Mouse (Mus musculus) lung, postnatal 14 days (tissue): ENCODE measurements around the gene Crtc2.

Experiments
- DNase-seq: peaks from one replicate; pipeline ENCODE4 v3.0.0; 2021

Gene Crtc2

GRCm38 (mm10) chr3:90253653-90254418, at the start of gene Crtc2:
Gene Crtc2, plus strand, starts transcription at chr3:90254163.
- DNase-seq = peak; percentile 95

- no peak for DNase-seq
Observed at GRCm38 (mm10) chr3:90204582-90204981, 49.4 kb upstream of the Crtc2 start.

- no peak for DNase-seq
Observed at GRCm38 (mm10) chr3:90208662-90209061, 45.3 kb upstream of the Crtc2 start.

- DNase-seq = no peak
Observed at GRCm38 (mm10) chr3:90209908-90210566, 43.9 kb upstream of the Crtc2 start.

- DNase-seq = no peak
Observed at GRCm38 (mm10) chr3:90211475-90212398, 42.2 kb upstream of the Crtc2 start.

- no peak for DNase-seq
Observed at GRCm38 (mm10) chr3:90212723-90213122, 41.2 kb upstream of the Crtc2 start.

GRCm38 (mm10) chr3:90213377-90213866, 40.5 kb upstream of the Crtc2 start, which contains the start of the genes Rps27 and Rab13:
Gene Rps27, minus strand, starts transcription at chr3:90213651.
Gene Rab13, plus strand, starts transcription at chr3:90213695.
- peak; percentile 87 for DNase-seq

- peak; percentile 26 for DNase-seq
Observed at GRCm38 (mm10) chr3:90213956-90214684, 39.8 kb upstream of the Crtc2 start.

GRCm38 (mm10) chr3:90215825-90216380, 38.1 kb upstream of the Crtc2 start:
- DNase-seq = no peak

- DNase-seq = peak; percentile 57
Observed at GRCm38 (mm10) chr3:90220088-90220487, 33.9 kb upstream of the Crtc2 start.

GRCm38 (mm10) chr3:90220531-90220951, 33.4 kb upstream of the Crtc2 start:
- peak; percentile 85 for DNase-seq

- no peak for DNase-seq
Observed at GRCm38 (mm10) chr3:90221123-90221522, 32.8 kb upstream of the Crtc2 start.

GRCm38 (mm10) chr3:90222455-90222854, 31.5 kb upstream of the Crtc2 start:
- DNase-seq = no peak

- no peak for DNase-seq
Observed at GRCm38 (mm10) chr3:90222941-90223340, 31.0 kb upstream of the Crtc2 start.

- no peak for DNase-seq
Observed at GRCm38 (mm10) chr3:90224331-90224730, 29.6 kb upstream of the Crtc2 start.

GRCm38 (mm10) chr3:90231075-90231474, 22.9 kb upstream of the Crtc2 start:
- DNase-seq = no peak

- peak; percentile 93 for DNase-seq
Observed at GRCm38 (mm10) chr3:90231507-90232333, 22.2 kb upstream of the Crtc2 start, which contains the start of gene Jtb. Gene Jtb, plus strand, starts transcription at chr3:90231597.

GRCm38 (mm10) chr3:90241251-90241650, 12.7 kb upstream of the Crtc2 start:
- no peak for DNase-seq

GRCm38 (mm10) chr3:90241669-90242358, 12.1 kb upstream of the Crtc2 start:
- no peak for DNase-seq
